Mouse (Mus musculus) hindbrain, embryonic 11.5 days (tissue): ENCODE results near the gene Sfxn2. TPM values are rescaled to one million over a fixed set of nuclear protein-coding genes. Genes with fewer than 3 reads are reported as not detected.

Source experiments
- ATAC-seq: fragments of 200-750 bp; cut with Nextera tagmentation; 2 replicates; pipeline ENCODE4 v1.8.0; 2017; ENCODE audit warnings: mild to moderate bottlenecking, moderate TSS enrichment, moderate library complexity; ENCODE audit not compliant: low FRiP score
- DNase-seq: peaks from one replicate; pipeline ENCODE4 v3.0.0-alpha.2; 2015; ENCODE audit warnings: low spot score
- H3K27ac ChIP-seq: fragments of 300-500 bp; sonication (generic); 2 replicates; pipeline ENCODE4 v1.5.1; 2014; ENCODE audit warnings: mild to moderate bottlenecking, low read depth, low read length
- H3K27me3 ChIP-seq: fragments of 300-500 bp; sonication (generic); 2 replicates; pipeline ENCODE4 v1.6.1; 2014; ENCODE audit warnings: mild to moderate bottlenecking, low read length, moderate library complexity, mixed read lengths; ENCODE audit not compliant: control insufficient read depth, insufficient read depth
- H3K36me3 ChIP-seq: fragments of 300-500 bp; sonication (generic); 2 replicates; pipeline ENCODE4 v1.6.1; 2014; ENCODE audit warnings: mild to moderate bottlenecking, low read length, moderate library complexity, mixed read lengths; ENCODE audit not compliant: control insufficient read depth, insufficient read depth
- H3K4me1 ChIP-seq: fragments of 300-500 bp; sonication (generic); replicated peaks from 2 replicates; pipeline ENCODE4 v1.6.1; 2014; ENCODE audit warnings: low read length, mixed read lengths; ENCODE audit not compliant: control insufficient read depth, insufficient read depth
- H3K4me2 ChIP-seq: fragments of 300-500 bp; sonication (generic); replicated peaks from 2 replicates; pipeline ENCODE4 v1.6.1; 2014; ENCODE audit warnings: mild to moderate bottlenecking, low read depth, low read length
- H3K4me3 ChIP-seq: fragments of 300-500 bp; sonication (generic); 2 replicates; pipeline ENCODE4 v1.5.1; 2014; ENCODE audit warnings: low read depth, low read length
- H3K9ac ChIP-seq: fragments of 300-500 bp; sonication (generic); 2 replicates; pipeline ENCODE4 v1.6.1; 2014; ENCODE audit warnings: low read depth, low read length
- H3K9me3 ChIP-seq: fragments of 300-500 bp; sonication (generic); 2 replicates; pipeline ENCODE4 v1.6.1; 2016; ENCODE audit warnings: low read length; ENCODE audit not compliant: control insufficient read depth
- WGBS: fragments of 180-500 bp; shearing (Covaris S2); extraction: QIAGEN DNeasy Blood & Tissue Kit; methylation state at CpG from one replicate; pipeline ENCODE4 v1.1.7; 2014; 5-methylcytosine and 5-hydroxymethylcytosine counted together
- polyA plus RNA-seq: library from polyadenylated mRNA; unstranded; fragments of >200 nt; fragmentation: Nextera tagmentation; extraction: Ambion mirVana; gene quantifications from 2 replicates; pipeline ENCODE4 v1.2.1, GENCODE M21; 2014

The Sfxn2 gene
- polyA plus RNA-seq, 1 experiment from 2014 or later: 11.1 TPM

DNA sequence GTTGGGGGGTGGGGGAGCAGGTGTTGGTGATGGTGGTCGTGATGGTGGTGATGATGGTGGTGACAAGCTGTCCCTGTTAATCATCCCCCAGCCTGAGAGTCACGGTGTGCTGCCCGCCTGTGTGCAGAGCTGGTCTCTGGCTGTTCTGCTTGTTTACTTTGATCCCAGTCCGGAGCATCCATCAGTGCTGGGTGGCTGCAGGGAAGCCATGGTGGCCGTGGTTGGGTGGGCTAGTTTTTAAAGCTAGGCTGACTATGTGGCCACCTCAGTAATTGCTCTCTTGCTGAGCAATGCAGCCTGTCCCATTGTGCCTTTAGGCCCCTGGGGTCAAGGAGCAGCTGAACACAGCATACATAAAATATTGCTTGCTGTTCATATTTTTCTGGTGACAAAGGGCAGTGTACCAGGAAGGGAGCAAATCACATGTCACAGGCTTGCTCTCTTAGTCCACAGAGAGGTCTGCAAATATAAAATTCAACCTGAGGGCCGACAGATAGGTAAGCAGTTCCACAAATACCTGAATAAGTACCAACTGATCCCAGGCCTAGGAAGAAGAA, 38.5 kb upstream of the Sfxn2 start:
- peak overlapping the region; percentile 24; the same call in 1 of the 2 replicates for H3K27ac ChIP-seq
- H3K27me3 ChIP-seq: no peaks in the 10 kb centered on the region
- ATAC-seq (no peak), DNase-seq (no peak)
- H3K4me1 ChIP-seq: peaks cover 35% of the 10 kb centered on the region
- H3K4me3 ChIP-seq: no peak overlapping the region
- no peaks in the 10 kb centered on the region for H3K36me3 ChIP-seq
- H3K9ac ChIP-seq: no peak overlapping the region
- H3K4me2 ChIP-seq: no peak overlapping the region
- WGBS: 32% methylated on average over 6 of the region's 6 CpGs
- no peaks in the 10 kb centered on the region for H3K9me3 ChIP-seq

DNA sequence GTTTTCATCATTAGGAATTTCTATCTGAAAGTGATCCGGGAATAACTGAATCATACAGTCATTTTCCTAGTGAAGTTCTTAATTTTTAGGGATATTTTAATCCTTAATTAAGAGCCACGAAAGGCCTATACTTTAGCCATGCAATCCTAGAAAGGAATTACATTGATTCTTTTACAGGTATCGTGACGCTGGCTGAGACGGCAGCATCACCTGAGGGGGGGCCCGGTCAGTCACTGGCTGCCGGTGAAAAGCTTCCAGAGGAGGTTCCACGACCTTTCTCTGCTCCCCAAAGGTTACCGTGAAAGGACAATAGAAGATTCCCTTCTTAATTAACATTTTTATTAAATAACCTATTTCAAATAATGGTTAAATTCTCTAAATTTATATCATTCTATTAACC, 35.8 kb upstream of the Sfxn2 start:
- H3K4me1 ChIP-seq: peaks cover 14% of the 10 kb centered on the region
- H3K27me3 ChIP-seq: no peaks in the 10 kb centered on the region
- H3K4me3 ChIP-seq: no peak overlapping the region
- no peak overlapping the region for H3K4me2 ChIP-seq
- no peaks in the 10 kb centered on the region for H3K9me3 ChIP-seq
- 0 out of 2 replicates have a peak, but pooled peaks cover 2% of the 10 kb centered on the region for H3K36me3 ChIP-seq
- no peak for ATAC-seq
- 88% methylated on average over 9 of the region's 9 CpGs for WGBS
- H3K27ac ChIP-seq: no peak overlapping the region
- H3K9ac ChIP-seq: no peak overlapping the region
- no peak for DNase-seq

DNA sequence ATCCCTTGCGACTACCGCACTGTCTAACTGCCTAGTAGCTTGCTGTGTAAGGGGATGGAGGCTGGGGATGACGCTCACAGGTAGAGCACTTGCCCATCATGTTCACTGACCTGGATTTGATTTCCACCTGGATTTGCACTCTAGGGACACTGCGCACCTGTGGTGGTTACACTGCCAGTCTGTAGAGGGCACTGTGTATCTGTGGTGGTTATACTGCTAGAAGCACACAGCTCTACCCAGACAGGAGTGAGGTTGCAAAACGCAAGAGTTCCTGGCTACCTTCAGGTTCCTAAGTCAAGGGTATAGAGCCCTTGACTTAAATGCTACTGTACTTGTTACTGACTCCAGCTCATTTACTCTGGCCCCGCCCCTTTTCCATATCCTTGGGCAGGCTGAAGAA, 35.0 kb upstream of the Sfxn2 start:
- peaks cover 6% of the 10 kb centered on the region for H3K4me1 ChIP-seq
- 0 out of 2 replicates have a peak, but pooled peaks cover 2% of the 10 kb centered on the region for H3K36me3 ChIP-seq
- no peak for DNase-seq
- no peak overlapping the region for H3K9ac ChIP-seq
- no peaks in the 10 kb centered on the region for H3K9me3 ChIP-seq
- H3K4me2 ChIP-seq: no peak overlapping the region
- no peak for ATAC-seq
- H3K4me3 ChIP-seq: no peak overlapping the region
- H3K27me3 ChIP-seq: no peaks in the 10 kb centered on the region
- H3K27ac ChIP-seq: no peak overlapping the region
- 84% methylated on average over 6 of the region's 6 CpGs for WGBS

DNA sequence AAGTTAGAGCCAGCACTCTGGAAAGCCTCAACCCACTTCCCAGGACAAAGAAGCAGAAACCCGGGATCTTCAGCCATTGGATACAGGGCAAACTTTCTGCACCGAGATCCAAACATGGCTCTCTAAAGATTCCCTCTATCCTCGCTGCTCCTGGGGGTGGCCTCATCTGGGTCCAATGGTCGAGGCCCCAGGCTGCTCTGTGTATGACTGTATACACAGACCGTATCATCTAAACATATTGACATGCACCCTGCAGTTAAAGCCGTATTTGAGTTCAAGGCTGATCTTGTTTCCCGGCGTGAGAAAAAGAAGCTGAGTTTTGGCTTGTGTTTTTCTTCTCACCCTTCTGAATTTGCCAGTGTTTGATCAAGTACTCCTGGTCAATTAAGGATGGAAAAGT, 30.4 kb upstream of the Sfxn2 start:
- no peaks in the 10 kb centered on the region for H3K27me3 ChIP-seq
- no peak for DNase-seq
- H3K4me1 ChIP-seq: no peaks in the 10 kb centered on the region
- no peak overlapping the region for H3K27ac ChIP-seq
- no peak overlapping the region for H3K4me2 ChIP-seq
- ATAC-seq: no peak
- H3K9me3 ChIP-seq: no peaks in the 10 kb centered on the region
- no peak overlapping the region for H3K9ac ChIP-seq
- H3K36me3 ChIP-seq: 0 out of 2 replicates have a peak, but pooled peaks cover 2% of the 10 kb centered on the region
- no peak overlapping the region for H3K4me3 ChIP-seq
- 86% methylated on average over 8 of the region's 8 CpGs for WGBS

DNA sequence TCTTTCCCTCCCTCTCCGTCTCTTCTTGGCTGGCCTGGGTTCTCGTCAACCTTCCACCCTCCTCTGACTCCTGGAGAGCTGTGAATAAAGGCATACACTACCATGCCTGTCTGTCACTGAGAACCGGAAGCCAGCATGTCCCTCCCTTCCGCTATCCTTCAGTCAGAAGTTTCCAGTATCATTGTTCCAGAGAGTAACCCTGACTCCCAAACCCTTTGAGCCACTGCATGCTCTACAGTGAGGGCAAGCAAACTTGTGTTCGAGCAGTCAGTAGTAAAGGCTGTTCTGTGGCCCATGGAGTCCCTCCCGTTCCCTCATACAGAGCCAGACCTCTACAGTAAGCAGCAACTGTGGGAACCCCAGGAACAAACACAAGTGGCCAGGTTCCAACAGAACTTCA, 25.6 kb upstream of the Sfxn2 start:
- no peaks in the 10 kb centered on the region for H3K4me1 ChIP-seq
- H3K9ac ChIP-seq: no peak overlapping the region
- peaks cover 12% of the 10 kb centered on the region; the same call in 1 of the 2 replicates for H3K36me3 ChIP-seq
- no peaks in the 10 kb centered on the region for H3K27me3 ChIP-seq
- ATAC-seq (no peak), DNase-seq (no peak)
- WGBS: 80% methylated on average over 6 of the region's 6 CpGs
- no peaks in the 10 kb centered on the region for H3K9me3 ChIP-seq
- no peak overlapping the region for H3K4me2 ChIP-seq
- no peak overlapping the region for H3K27ac ChIP-seq
- no peak overlapping the region for H3K4me3 ChIP-seq

DNA sequence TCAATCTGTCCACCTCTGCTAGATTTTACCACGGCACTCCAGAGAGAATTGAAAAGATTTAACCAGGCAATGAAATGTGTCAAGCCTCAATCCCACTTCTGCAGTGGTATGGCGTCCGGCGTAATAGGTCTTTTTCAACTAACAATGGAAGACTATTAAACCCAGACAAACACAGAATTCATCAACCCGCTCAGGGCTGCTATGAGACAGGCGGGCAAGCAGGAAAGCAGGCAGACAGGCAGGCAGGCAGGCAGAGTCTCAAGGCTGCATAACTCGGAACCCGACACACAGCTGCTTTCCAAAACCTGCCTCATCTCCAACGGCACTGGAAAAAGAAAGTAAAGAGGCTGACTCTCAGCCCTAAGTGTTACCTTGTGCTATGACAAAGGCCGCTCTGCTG, 25.1 kb upstream of the Sfxn2 start:
- no peaks in the 10 kb centered on the region for H3K27me3 ChIP-seq
- H3K36me3 ChIP-seq: peaks cover 12% of the 10 kb centered on the region; the same call in 1 of the 2 replicates
- H3K4me3 ChIP-seq: no peak overlapping the region
- 70% methylated on average over 10 of the region's 10 CpGs for WGBS
- H3K9ac ChIP-seq: no peak overlapping the region
- no peaks in the 10 kb centered on the region for H3K9me3 ChIP-seq
- no peak overlapping the region for H3K4me2 ChIP-seq
- DNase-seq (no peak), ATAC-seq (no peak)
- peak overlapping the region; percentile 51 for H3K27ac ChIP-seq
- H3K4me1 ChIP-seq: no peaks in the 10 kb centered on the region

DNA sequence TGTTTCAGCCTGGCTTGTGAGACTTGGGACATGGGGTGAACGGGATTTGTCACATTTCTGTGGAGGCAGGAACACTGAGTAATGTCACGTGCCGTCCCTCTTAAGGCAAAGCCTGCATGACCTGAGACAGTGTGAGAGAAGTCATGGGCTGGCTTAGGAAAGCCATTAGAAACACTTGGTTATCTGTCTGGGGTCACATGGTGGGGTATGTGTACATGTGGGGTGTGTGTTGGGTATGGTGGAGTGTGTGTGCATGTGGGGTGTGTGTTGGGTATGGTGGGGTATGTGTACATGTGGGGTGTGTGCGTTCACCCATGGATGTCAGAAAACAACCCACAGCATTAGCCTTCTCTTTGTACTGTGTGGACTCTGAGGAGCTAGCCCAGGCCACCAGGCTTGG, 22.8 kb upstream of the Sfxn2 start:
- Histone ChIP-seq H3K36me3 (peaks cover 12% of the 10 kb centered on the region; the same call in 1 of the 2 replicates), H3K27me3 (no peaks in the 10 kb centered on the region), H3K27ac (no peak overlapping the region), H3K9ac (no peak overlapping the region), H3K9me3 (no peaks in the 10 kb centered on the region), H3K4me1 (no peaks in the 10 kb centered on the region), H3K4me3 (no peak overlapping the region), H3K4me2 (no peak overlapping the region)
- ATAC-seq: no peak
- 95% methylated on average over 4 of the region's 4 CpGs for WGBS
- DNase-seq: no peak

DNA sequence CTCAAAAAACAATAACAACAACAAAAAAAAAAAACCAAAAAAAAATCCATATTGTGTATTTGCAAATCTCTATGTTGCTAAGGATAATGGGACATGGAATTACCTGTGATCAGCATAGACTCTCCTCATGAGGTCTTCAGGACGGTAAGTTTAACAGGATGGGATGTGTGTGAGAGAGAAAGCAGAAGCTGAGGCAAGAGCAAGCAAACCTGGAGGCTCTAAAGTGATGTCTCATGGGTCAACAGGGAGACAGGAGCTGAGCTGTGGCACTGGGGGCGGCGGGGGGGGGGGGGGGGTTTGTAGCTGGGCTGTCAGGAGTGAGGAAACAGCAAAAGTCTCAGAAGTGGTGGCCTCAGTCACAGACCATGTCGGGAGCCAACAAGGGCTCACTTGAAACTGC, 20.7 kb upstream of the Sfxn2 start:
- ATAC-seq: no peak
- no peak overlapping the region for H3K27ac ChIP-seq

DNA sequence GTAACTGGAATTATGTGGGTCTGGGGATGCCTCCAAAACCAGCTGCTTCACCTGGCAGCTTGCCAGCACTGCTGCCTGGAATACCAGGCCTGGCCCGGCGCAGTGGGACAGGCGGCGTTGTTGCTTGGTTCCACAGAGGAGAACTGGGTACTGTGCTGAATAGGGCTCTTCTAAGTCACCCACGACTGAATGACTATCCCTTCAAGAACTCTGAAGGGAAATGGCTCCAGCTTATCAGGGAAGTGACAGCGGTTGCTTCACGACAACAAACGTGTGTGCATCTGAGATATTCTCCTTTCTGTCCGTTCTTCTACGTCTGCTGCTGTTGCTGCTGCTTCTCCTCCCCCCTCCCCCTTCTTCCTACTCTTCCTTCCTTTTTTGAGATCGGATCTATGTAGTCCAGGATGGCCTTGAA, 19.6 kb upstream of the Sfxn2 start:
- DNase-seq: no peak
- no peak overlapping the region for H3K4me2 ChIP-seq
- H3K36me3 ChIP-seq: peaks cover 16% of the 10 kb centered on the region; the same call in 1 of the 2 replicates
- H3K4me1 ChIP-seq: no peaks in the 10 kb centered on the region
- no peak overlapping the region for H3K27ac ChIP-seq
- H3K4me3 ChIP-seq: no peak overlapping the region
- H3K9me3 ChIP-seq: no peaks in the 10 kb centered on the region
- 87% methylated on average over 11 of the region's 11 CpGs for WGBS
- H3K9ac ChIP-seq: no peak overlapping the region
- H3K27me3 ChIP-seq: no peaks in the 10 kb centered on the region
- no peak for ATAC-seq

More for the DNA sequence above, 20.7 kb upstream of the Sfxn2 start:
- Histone ChIP-seq H3K4me1 (no peaks in the 10 kb centered on the region), H3K27me3 (no peaks in the 10 kb centered on the region), H3K4me2 (no peak overlapping the region), H3K4me3 (no peak overlapping the region), H3K9ac (no peak overlapping the region), H3K36me3 (peaks cover 16% of the 10 kb centered on the region; the same call in 1 of the 2 replicates), H3K9me3 (no peaks in the 10 kb centered on the region)
- 83% methylated on average over 3 of the region's 4 CpGs for WGBS
- no peak for DNase-seq
